Mouse (Mus musculus): ENCODE measurements around the gene Galnt6.
A peak's percentile ranks its signal among the peaks of the same experiment; 100 is the strongest.

Galnt6 gene

GRCm38 (mm10) chr15:100680381-100680780 lies 48.8 kb downstream of the Galnt6 start:
- DNase-seq: no peak

- no peak for DNase-seq
These were observed 50.2 kb downstream of the Galnt6 start for GRCm38 (mm10) chr15:100679005-100679404.

- no peak for DNase-seq
These were observed 50.6 kb downstream of the Galnt6 start for GRCm38 (mm10) chr15:100678581-100678980.

GRCm38 (mm10) chr15:100677675-100678074 lies 51.5 kb downstream of the Galnt6 start:
- DNase-seq: no peak

GRCm38 (mm10) chr15:100676521-100676920 lies 52.7 kb downstream of the Galnt6 start:
- no peak for DNase-seq

- no peak for DNase-seq
These were observed 53.7 kb downstream of the Galnt6 start for GRCm38 (mm10) chr15:100675486-100675885.

GRCm38 (mm10) chr15:100674566-100674965 lies 54.6 kb downstream of the Galnt6 start:
- no peak for DNase-seq

GRCm38 (mm10) chr15:100673585-100674391 lies 55.4 kb downstream of the Galnt6 start:
- no peak for DNase-seq

GRCm38 (mm10) chr15:100670833-100671232 lies 58.3 kb downstream of the Galnt6 start:
- DNase-seq: no peak

- DNase-seq: no peak
These were observed 59.2 kb downstream of the Galnt6 start for GRCm38 (mm10) chr15:100670004-100670403.

GRCm38 (mm10) chr15:100669337-100669736 lies 59.8 kb downstream of the Galnt6 start, which contains the start of gene Bin2:
TSS of gene Bin2 (minus strand) at chr15:100669553.
- DNase-seq: no peak

GRCm38 (mm10) chr15:100667871-100668545 lies 61.2 kb downstream of the Galnt6 start:
- no peak for DNase-seq

- DNase-seq: no peak
These were observed 61.8 kb downstream of the Galnt6 start for GRCm38 (mm10) chr15:100667420-100667819.

GRCm38 (mm10) chr15:100666851-100667250 lies 62.3 kb downstream of the Galnt6 start:
- no peak for DNase-seq

GRCm38 (mm10) chr15:100666219-100666696 lies 62.9 kb downstream of the Galnt6 start:
- no peak for DNase-seq

- DNase-seq: no peak
These were observed 63.6 kb downstream of the Galnt6 start for GRCm38 (mm10) chr15:100665411-100666218.

GRCm38 (mm10) chr15:100664813-100665274 lies 64.3 kb downstream of the Galnt6 start:
- no peak for DNase-seq

GRCm38 (mm10) chr15:100660805-100661204 lies 68.4 kb downstream of the Galnt6 start:
- no peak for DNase-seq

- DNase-seq: peak; percentile 45 to 49
These were observed 68.9 kb downstream of the Galnt6 start for GRCm38 (mm10) chr15:100660306-100660705.

- DNase-seq: no peak
These were observed 74.0 kb downstream of the Galnt6 start for GRCm38 (mm10) chr15:100655201-100655600.

GRCm38 (mm10) chr15:100654271-100654670 lies 74.9 kb downstream of the Galnt6 start:
- no peak for DNase-seq

- DNase-seq: no peak
These were observed 77.6 kb downstream of the Galnt6 start for GRCm38 (mm10) chr15:100651610-100652009.

- peak; percentile 46 to 48 for DNase-seq
These were observed 79.1 kb downstream of the Galnt6 start for GRCm38 (mm10) chr15:100650111-100650510.

Measured in cerebellum, adult 18-20 months (tissue).